Mouse (Mus musculus) cerebellum, adult 11-12 months (tissue): ENCODE results near the gene Runx2.
A peak's percentile ranks its signal among the peaks of the same experiment; 100 is the strongest.

Experiments
- DNase-seq: peaks from one replicate; pipeline ENCODE4 v3.0.0; 2022

Gene Runx2

GRCm38 (mm10) chr17:44767375-44767774 lies 47.2 kb downstream of the Runx2 start:
- DNase-seq, result no peak

GRCm38 (mm10) chr17:44766975-44767374 lies 47.6 kb downstream of the Runx2 start:
- DNase-seq, result no peak

DNA sequence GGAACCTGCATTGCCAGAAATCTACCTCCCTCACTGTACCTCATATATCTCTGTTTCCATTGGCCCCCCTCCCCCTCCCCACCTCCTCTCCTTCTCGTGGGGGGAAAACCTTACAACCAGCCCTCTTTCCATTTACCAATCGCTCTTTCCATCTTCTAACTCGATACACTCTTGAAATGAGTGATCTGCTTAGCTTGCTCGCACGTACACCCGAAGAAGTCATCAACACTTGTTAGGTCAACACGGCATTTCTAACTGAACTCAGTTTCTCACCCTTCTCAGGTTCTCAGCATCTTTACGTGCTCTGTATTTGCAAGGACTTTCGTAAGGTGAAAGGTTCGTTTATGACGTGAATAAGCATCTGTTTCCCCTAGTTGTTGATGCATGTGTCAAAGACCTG lies 48.3 kb downstream of the Runx2 start:
- no peak for DNase-seq

DNA sequence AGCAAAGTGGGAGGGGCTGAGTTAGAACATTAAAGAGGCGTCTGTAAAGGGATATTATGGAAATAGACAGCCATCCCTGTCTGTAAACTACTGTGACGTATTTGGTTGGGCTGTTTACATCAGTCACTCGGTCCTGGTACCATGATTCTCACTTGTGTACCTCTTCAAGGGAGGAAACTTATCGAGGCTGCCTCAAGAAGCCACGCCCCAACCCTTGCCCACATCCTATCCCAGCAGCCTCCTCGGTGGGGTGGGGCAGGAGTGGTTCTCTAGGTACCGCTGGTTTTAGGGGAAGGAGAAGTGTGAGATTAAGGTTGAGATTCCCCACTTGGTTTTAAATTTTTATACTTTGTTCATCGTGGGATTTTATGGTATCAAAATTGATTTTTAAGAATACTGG lies 69.2 kb downstream of the Runx2 start:
- no peak for DNase-seq

DNA sequence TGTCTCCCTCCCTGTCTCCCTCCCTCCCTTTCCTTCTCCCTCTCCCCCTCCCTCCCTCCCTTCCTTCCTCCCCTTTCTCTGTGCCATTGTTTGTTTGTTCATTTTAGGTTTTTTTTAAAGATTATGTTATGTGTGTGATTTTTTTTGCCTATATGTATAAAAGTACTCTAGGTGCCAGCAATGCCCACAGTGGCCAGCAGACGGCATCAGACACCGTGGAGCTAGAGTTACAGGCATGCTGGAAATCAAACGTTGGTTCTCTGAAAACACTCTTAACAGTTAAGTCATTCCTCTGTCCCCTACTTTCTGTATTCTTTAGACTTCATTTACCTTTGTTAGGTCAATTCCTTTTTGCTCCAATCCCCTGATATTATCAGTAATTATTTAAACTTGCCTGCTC lies 70.8 kb downstream of the Runx2 start:
- no peak for DNase-seq

DNA sequence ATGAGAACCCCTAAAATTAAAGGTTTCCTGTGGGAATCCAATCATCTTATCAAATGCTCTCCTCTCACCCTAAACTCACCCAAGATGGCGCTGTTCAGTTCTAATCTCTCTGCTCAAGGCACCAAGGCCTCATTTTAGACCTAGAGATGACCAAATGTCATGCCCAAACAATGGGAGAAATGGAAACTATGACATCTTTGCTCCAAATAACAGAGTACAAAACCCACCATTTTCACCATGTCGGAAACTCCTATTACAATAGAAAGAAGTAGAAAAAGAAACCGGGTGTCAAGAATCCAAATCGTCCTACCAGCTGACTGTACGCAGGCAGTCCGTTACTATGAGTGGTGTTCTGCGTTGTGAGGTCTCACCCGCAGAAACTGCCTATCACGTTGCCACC lies 72.4 kb downstream of the Runx2 start:
- no peak for DNase-seq

DNA sequence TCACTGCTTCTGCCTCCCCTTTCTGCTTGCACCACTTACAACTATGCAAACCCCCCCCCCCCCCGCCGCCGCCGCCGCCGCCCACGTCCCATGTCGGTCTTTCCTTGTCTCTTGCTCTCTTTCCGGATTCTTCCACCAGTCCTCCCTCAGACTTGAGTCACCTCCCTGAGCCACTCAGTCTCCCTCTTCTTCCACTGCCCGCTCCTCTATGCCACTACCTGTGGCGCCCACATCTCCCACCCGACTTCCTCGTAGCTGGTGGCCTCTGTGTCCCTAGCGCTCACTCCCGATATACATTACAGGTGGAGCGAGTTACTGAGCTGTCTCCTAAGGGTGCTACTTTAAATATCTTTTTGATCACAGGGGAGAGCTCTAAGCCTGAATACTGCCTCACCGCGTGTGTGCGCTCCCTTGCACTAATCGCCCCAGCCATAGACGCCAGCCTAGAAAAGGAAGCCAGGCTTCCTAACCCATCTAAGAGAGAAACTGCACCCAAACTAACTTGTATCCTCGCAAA lies 76.4 kb downstream of the Runx2 start:
- no peak for DNase-seq

- DNase-seq, result no peak
Measured at GRCm38 (mm10) chr17:44737275-44738120, 77.1 kb downstream of the Runx2 start.

DNA sequence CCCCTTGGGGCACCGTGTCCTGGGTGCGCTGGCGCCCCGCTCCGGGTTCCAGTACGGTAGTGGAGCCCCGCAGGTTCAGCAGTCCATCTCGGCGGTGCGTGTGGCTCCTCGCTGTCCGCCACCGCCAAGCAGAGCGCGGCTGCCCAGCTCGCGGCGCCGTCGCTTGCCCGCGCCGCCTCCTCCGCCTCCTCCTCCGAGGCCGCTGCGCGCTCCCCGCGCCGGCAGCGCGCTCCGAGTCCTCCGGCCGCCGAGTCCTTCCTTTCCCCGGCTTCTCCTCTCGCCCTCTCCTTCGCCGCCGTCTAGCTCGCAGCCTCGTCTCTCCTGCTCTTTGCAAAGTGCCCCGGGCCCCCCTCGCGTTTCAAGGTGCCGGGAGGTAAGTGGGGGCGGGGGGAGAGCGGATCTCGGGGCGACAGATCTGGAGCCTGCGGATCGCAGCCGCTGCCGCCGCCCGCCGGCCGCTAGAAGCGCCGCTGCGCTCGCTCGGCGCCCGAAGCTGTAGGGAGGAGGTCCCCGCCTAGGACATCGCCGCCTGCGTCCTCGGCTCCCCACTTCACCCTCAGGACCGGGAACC lies 78.5 kb downstream of the Runx2 start:
- DNase-seq, result peak; percentile 37

GRCm38 (mm10) chr17:44735223-44735990 lies 79.2 kb downstream of the Runx2 start:
- no peak for DNase-seq

DNA sequence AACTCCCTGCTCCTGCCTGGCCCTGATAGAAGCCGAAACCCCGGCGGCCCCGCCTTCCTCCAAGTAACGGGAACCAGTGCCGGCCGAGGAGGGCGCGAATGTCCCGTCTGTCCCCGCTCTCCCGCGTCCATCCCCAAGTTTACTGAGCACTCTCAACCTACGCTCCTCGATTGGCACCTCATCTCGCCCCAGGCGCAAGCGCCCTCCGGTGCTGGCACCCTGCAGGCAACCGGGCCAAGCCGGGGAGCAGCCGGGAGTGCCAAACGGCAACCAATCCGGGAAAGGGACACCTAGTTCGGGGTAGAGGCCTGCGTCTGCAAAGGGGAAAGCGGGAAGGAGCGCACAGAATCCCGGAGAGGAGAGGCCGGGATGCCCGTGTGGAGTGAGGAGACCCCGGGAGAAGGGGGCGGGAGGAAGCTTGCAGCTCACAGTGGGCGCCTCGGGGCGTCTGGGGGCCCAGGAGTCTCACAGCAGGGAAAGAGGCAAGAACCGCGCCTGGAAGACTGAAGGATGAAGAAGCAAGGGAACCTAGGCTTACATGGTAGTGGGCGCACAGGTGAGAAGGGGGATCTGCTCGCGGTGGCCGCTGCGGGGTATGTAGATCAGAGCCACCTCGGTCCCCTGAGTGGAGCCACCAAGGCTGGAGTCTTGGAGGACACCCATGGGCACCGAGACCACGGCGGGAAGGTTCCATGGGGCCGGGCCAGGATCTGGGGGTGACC lies 79.9 kb downstream of the Runx2 start:
- DNase-seq, result peak; percentile 11

DNA sequence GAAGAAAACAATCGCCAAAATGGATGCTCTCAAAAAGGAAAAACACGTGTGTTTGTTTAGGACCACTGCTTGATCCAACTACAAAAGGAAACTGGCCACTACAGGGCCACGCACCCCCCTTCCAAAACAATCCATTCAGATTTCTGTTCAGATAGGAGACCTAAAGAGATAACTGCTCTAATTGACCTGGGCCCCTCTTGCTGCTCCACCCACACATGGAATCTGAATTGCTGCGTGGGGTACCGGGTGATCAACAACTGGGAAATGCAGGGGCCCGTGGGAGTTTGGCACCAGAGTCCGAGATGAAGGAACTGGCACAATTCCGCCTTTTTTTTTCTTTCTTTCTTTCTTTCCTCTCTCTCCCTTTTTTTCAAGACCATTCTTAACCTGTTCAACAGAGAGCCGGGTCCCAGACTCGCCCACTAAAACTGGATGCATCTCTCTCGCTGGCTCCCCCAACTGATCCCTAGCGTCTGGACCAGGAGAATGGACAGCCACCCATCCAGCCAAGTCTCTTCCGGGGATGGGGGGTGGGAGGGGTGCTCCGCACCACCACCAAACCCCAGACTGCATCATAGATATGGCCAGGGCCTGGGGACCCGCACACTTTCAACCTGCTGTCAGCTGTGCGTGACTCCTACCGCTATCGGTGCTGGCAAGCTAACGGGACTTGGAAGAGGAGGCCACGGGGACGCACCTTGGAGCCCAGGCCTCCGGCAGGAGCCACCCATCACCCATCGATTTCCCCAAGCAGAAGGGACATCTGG lies 80.9 kb downstream of the Runx2 start:
- DNase-seq, result no peak

DNA sequence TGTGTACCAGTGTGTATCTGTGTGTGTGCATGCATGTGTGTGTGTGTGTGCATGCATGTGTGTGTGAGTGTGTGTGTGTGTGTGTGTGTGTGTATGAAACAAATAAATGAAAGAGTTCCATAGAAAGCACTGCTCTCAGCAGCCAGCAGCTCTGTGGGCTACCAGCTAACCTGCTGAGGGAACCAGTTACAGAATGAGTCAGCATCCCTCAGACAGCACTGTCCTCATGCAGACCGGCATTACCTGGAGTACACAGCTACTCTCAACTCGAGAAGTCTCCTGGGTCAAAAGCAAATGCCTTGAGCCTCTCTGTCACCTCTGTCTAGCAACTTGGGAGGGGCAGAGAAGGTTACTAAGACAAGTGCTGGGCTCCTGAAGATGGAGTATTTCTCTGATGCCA lies 86.1 kb downstream of the Runx2 start:
- no peak for DNase-seq

GRCm38 (mm10) chr17:44727675-44728074 lies 86.9 kb downstream of the Runx2 start:
- no peak for DNase-seq

DNA sequence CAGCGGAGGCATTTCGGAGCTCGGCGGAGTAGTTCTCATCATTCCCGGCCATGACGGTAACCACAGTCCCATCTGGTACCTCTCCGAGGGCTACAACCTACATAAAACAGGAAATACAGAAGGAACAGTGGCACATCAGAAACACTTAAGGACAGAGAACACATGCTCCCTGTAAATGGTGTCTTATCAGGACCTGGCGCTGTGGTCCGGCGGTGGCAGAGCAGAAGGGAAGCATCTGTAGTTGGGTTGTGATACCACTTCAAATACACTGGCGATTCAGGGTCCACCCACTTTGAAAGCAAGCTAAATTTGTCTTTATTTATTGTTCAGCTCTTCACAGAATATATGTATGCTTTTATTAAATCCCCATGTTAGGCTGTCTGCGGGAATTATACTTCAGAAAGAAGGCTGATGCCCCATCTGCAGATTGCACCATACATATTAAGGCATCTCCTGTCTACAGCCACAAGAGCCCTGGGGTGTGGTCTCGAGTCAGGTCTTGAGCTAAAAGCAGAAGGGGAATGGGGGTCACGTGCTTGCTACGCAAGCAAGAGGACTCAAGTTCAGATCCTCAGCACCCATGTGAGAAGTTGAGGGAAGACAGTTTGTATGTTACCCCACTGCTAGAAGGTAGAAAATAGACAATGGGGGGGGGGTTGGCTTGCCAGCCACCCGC lies 89.7 kb downstream of the Runx2 start:
- DNase-seq, result no peak

- no peak for DNase-seq
Measured at GRCm38 (mm10) chr17:44724255-44724654, 90.3 kb downstream of the Runx2 start.

DNA sequence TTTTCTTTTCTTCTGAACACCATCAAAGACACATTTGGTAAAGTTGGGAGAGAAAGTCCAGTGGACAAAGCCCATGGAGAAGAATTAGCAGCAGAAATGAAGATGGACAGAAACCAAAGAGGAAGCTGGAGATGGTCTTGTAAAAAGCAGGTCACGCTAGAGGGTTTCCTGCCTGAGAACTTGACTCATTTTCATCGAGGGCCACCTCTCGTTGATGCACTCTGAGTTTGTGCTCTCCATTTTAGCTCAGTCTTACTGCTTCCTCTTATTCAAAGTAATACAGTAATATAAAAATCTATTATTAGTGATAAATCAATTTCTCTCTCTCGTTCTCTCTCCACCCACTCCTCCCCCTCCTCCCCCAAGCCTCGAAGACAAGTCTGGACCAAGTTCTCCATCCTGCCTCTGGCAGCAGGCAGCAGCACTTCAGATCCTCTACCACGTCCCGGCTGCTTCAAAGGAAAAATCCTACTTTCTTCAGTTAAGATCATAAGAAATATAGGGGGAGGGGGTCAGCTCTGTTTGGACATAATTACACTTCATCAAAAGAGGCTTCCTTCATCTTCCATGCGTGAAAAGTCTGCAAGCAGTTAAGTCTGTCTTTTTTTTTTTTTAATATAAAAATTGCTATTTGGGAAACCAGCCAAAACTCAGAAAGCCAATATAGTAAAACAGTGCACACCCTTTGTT lies 92.3 kb downstream of the Runx2 start:
- no peak for DNase-seq

- DNase-seq, result no peak
Measured at GRCm38 (mm10) chr17:44718591-44718990, 96.0 kb downstream of the Runx2 start.

DNA sequence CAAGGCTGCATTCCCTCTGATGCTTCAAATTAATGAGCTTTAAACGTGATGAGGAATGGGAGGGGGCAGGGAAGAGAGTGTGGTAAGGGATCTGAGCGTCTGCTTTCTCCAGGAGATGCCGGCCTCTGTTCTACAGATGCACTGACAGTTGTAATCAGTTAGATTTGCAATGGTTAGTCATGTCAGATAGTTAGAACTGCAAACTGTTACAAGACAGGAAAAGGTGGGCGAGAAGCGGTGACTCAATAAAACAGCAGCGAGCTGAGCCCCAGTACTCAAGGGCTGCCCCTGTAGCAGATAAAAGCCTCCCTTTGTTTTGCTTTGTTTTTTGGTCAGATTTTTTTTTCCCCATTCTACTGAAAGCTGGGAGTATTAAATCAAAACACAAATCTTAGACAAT lies 96.6 kb downstream of the Runx2 start:
- no peak for DNase-seq

- DNase-seq, result no peak
Measured at GRCm38 (mm10) chr17:44714116-44714515, 100.5 kb downstream of the Runx2 start.

DNA sequence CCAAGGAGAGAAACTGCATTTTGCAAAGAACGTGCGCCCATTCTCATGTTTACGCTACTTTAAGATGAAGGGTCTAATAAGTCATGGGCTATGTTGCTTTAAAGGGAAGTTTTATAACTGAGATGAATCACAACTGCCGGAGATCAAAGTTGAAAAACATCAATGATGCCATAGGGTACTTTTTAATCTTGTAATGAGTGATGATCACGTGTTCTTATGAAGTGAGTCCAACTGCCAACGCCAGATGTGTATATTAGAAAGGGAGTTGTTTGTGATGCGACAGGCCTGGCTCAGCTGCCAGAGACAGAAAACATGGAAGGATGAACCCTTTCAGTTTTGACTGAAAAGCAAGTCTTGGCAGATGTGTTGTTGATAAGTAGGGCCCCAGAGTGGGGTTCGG lies 101.2 kb downstream of the Runx2 start:
- DNase-seq, result no peak
